Mouse (Mus musculus) ES-E14 (cell line): Measurements from ENCODE around the gene Txlng. TPM values are rescaled to one million over a fixed set of nuclear protein-coding genes. Genes with fewer than 3 reads are reported as not detected.

Source experiments
- DNase-seq: peaks from one replicate; pipeline ENCODE4 v3.0.0-alpha.2; 2013; ENCODE audit warnings: low read depth, low spot score
- H3K27ac ChIP-seq: 2 replicates; pipeline ENCODE4 v1.5.1; 2012; ENCODE audit warnings: low read depth, mild to moderate bottlenecking, low read length, moderate library complexity, mixed read lengths; ENCODE audit not compliant: poor library complexity, insufficient read depth, severe bottlenecking
- H3K36me3 ChIP-seq: 2 replicates; pipeline ENCODE4 v1.6.1; 2012; ENCODE audit warnings: mild to moderate bottlenecking, low read length, moderate library complexity, mixed read lengths; ENCODE audit not compliant: control insufficient read depth, poor library complexity, insufficient read depth, severe bottlenecking
- H3K4me1 ChIP-seq, 2 experiments: fragments of 150-350 bp in 1 of 2; sonication (generic) in 1 of 2; 2 replicates each; pipeline ENCODE4 v1.6.1; 2012; ENCODE audit warnings: low read length in 2 of 2, mild to moderate bottlenecking in 1 of 2, mixed read lengths in 1 of 2; ENCODE audit not compliant: control insufficient read depth in 2 of 2, insufficient read depth in 2 of 2, poor library complexity in 1 of 2
- H3K4me3 ChIP-seq, 2 experiments: fragments of 150-350 bp in 1 of 2; sonication (generic) in 1 of 2; 2 replicates each; pipeline ENCODE4 v1.5.1; 2012; ENCODE audit warnings: low read length in 2 of 2, low read depth in 1 of 2, mild to moderate bottlenecking in 1 of 2, mixed read lengths in 1 of 2; ENCODE audit not compliant: insufficient read depth in 1 of 2, poor library complexity in 1 of 2, severe bottlenecking in 1 of 2
- H3K9ac ChIP-seq: 2 replicates; pipeline ENCODE4 v1.6.1; 2012; ENCODE audit warnings: low read depth, mild to moderate bottlenecking, low read length, mixed read lengths; ENCODE audit not compliant: poor library complexity, insufficient read depth, severe bottlenecking
- H3K9me3 ChIP-seq: fragments of 150-350 bp; sonication (generic); 2 replicates; pipeline ENCODE4 v1.6.1; 2012; ENCODE audit warnings: low read depth, mild to moderate bottlenecking, low read length; ENCODE audit not compliant: control insufficient read depth, insufficient read depth
- CHD2 ChIP-seq: IDR thresholded peaks from 2 replicates; pipeline ENCODE4 v1.6.1; 2014; ENCODE audit warnings: mild to moderate bottlenecking, low read depth, low read length, inconsistent platforms
- HCFC1 ChIP-seq: IDR thresholded peaks from 2 replicates; pipeline ENCODE4 v1.6.1; 2012; ENCODE audit warnings: low read length, inconsistent platforms, borderline replicate concordance; ENCODE audit not compliant: insufficient read depth
- MAFK ChIP-seq: IDR thresholded peaks from 2 replicates; pipeline ENCODE4 v1.6.1; 2014; ENCODE audit warnings: mild to moderate bottlenecking, low read depth, low read length, inconsistent platforms; ENCODE audit not compliant: insufficient read depth
- ZC3H11A ChIP-seq: IDR thresholded peaks from 2 replicates; pipeline ENCODE4 v1.6.1; 2012; ENCODE audit warnings: low read depth, mild to moderate bottlenecking, inconsistent platforms, low read length, borderline replicate concordance
- ZNF384 ChIP-seq: IDR thresholded peaks from 2 replicates; pipeline ENCODE4 v1.6.1; 2012; ENCODE audit warnings: low read depth, low read length, inconsistent platforms
- in situ Hi-C, 2 experiments: fragments of 600-800 bp; cut with MboI; formaldehyde crosslinking; loops; one replicate each; pipeline ENCODE4 v1.15.1; 2025; ENCODE audit warnings: low sequenced_read_pairs in 2 of 2, inconsistent platforms in 1 of 2; ENCODE audit not compliant: unreplicated experiment in 2 of 2
- total RNA-seq: library from RNA; depleted of rRNA; stranded (reverse); fragments of 300-350 nt; gene quantifications from 2 replicates; pipeline ENCODE4 v1.2.3, GENCODE M21; 2012; rRNA removed

Gene Txlng
- total RNA-seq, result 36.5 and 42.4 TPM in 2 replicates

- no peaks in the 10 kb centered on the region for H3K9me3 ChIP-seq
- peak within 1 kb of the TSS; percentile 99 for H3K9ac ChIP-seq
- no peaks in the 10 kb centered on the region; the same call in 1 of the 2 replicates for H3K36me3 ChIP-seq
- TF ChIP-seq HCFC1 (peak; percentile 93), CHD2 (no peak)
- DNase-seq, result peak; percentile 94
- peak within 1 kb of the TSS; percentile 90 to 99 for H3K4me3 ChIP-seq
- H3K27ac ChIP-seq, result peak within 1 kb of the TSS; percentile 91
- in situ Hi-C loops, result no loop called here
- peaks cover 3 to 12% of the 10 kb centered on the region in 2 experiments; a peak in 2 of 4 replicates for H3K4me1 ChIP-seq
These were observed at the start of gene Txlng for GRCm38 (mm10) chrX:162829203-162829708. TSS of gene Txlng (minus strand) at chrX:162829454.

GRCm38 (mm10) chrX:162878236-162878635 is 49.0 kb upstream of the Txlng start:
- Histone ChIP-seq H3K9me3 (no peaks in the 10 kb centered on the region), H3K9ac (no peak overlapping the region), H3K36me3 (no peaks in the 10 kb centered on the region), H3K27ac (no peak overlapping the region), H3K4me1 (no peaks in the 10 kb centered on the region), H3K4me3 (no peak overlapping the region)
- in situ Hi-C loops, result no loop called here
- no peak for TF ChIP-seq ZNF384
- no peak for TF ChIP-seq HCFC1
- no peak for TF ChIP-seq ZC3H11A
- no peak for TF ChIP-seq CHD2
- no peak for TF ChIP-seq MAFK
- no peak for DNase-seq

GRCm38 (mm10) chrX:162873761-162874160 is 44.5 kb upstream of the Txlng start:
- Histone ChIP-seq H3K36me3 (peaks cover 4% of the 10 kb centered on the region; the same call in 1 of the 2 replicates), H3K27ac (no peak overlapping the region), H3K4me1 (no peaks in the 10 kb centered on the region), H3K4me3 (no peak overlapping the region), H3K9me3 (no peaks in the 10 kb centered on the region), H3K9ac (no peak overlapping the region)
- in situ Hi-C loops, result no loop called here
- TF ChIP-seq CHD2 (no peak), ZC3H11A (no peak)
- no peak for DNase-seq

- no peak for DNase-seq
- no peak overlapping the region for H3K9ac ChIP-seq
- H3K4me1 ChIP-seq, result no peaks in the 10 kb centered on the region
- no peaks in the 10 kb centered on the region for H3K9me3 ChIP-seq
- no peak for TF ChIP-seq CHD2
- no peak for TF ChIP-seq ZC3H11A
- no peak for TF ChIP-seq MAFK
- TF ChIP-seq ZNF384, result no peak
- TF ChIP-seq HCFC1, result no peak
- H3K36me3 ChIP-seq, result peaks cover 4% of the 10 kb centered on the region; the same call in 1 of the 2 replicates
- no peak overlapping the region for H3K27ac ChIP-seq
- no peak overlapping the region for H3K4me3 ChIP-seq
- in situ Hi-C loops, result no loop called here
These were observed 42.7 kb upstream of the Txlng start for GRCm38 (mm10) chrX:162871734-162872517.
